Mouse (Mus musculus) megakaryocyte, embryonic 14.5 days (primary cell): ENCODE results near the gene Hba-a1.

Source experiments
- FLI1 ChIP-seq: IDR thresholded peaks from 2 replicates; pipeline ENCODE4 v1.6.1; 2012; ENCODE audit warnings: low read length, inconsistent platforms, mixed read lengths
- GATA1 ChIP-seq: IDR thresholded peaks from 3 replicates; pipeline ENCODE4 v1.6.1; 2012; ENCODE audit warnings: mixed read lengths, low read length, inconsistent platforms, borderline replicate concordance

DNA sequence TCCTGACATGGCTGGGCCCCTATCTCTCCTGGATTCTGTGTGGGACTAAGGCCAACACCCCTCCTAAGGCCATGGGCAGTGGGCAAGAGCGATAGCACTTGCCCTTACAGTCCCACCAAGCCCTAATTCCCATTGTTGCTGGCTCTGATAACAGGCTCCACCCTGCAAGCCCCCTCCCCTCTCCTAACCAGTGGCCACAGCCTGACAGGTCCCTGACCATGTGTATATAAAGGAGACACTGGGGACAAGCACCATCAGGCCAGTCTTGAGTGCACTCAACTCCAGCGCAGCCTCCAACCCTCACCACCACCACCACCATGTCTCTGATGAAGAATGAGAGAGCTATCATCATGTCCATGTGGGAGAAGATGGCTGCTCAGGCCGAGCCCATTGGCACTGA is 7.0 kb upstream of the Hba-a1 start, which contains the start of gene Hba-x:
- no peak for TF ChIP-seq GATA1
- TF ChIP-seq FLI1: no peak
